Mouse (Mus musculus): ENCODE measurements around the gene Tmem270.
A peak's percentile ranks its signal among the peaks of the same experiment; 100 is the strongest.
"Not testable (repeated sequence)": the region's sequence is repeated elsewhere in the genome, so short reads cannot be mapped to it uniquely, and the experiment has no call there.

Tmem270 gene

GRCm38 (mm10) chr5:134906633-134907032 lies at the start of gene Tmem270:
Tmem270 (minus strand) TSS chr5:134906733.
- no peak for DNase-seq (ENCODE audit: low spot score)

- no peak for DNase-seq (ENCODE audit: low spot score)
Observed at GRCm38 (mm10) chr5:134955491-134955890, 49.0 kb upstream of the Tmem270 start.

GRCm38 (mm10) chr5:134951053-134951884 lies 44.7 kb upstream of the Tmem270 start:
- DNase-seq (ENCODE audit: low spot score): no peak

GRCm38 (mm10) chr5:134948085-134948439 lies 41.5 kb upstream of the Tmem270 start:
- DNase-seq (ENCODE audit: low spot score): no peak

GRCm38 (mm10) chr5:134947420-134948084 lies 41.0 kb upstream of the Tmem270 start:
- DNase-seq (ENCODE audit: low spot score): no peak

- no peak for DNase-seq (ENCODE audit: low spot score)
Observed at GRCm38 (mm10) chr5:134946857-134947255, 40.3 kb upstream of the Tmem270 start, which contains the start of gene Cldn4. Cldn4 (minus strand) TSS chr5:134946934.

- no peak for DNase-seq (ENCODE audit: low spot score)
Observed at GRCm38 (mm10) chr5:134946063-134946856, 39.7 kb upstream of the Tmem270 start.

- DNase-seq (ENCODE audit: low spot score): no peak
Observed at GRCm38 (mm10) chr5:134945266-134945959, 38.9 kb upstream of the Tmem270 start.

- DNase-seq (ENCODE audit: low spot score): no peak
Observed at GRCm38 (mm10) chr5:134944179-134944578, 37.6 kb upstream of the Tmem270 start.

- no peak for DNase-seq (ENCODE audit: low spot score)
Observed at GRCm38 (mm10) chr5:134942740-134943139, 36.2 kb upstream of the Tmem270 start.

GRCm38 (mm10) chr5:134941472-134942209 lies 35.1 kb upstream of the Tmem270 start:
- no peak for DNase-seq (ENCODE audit: low spot score)

- DNase-seq (ENCODE audit: low spot score): not testable (repeated sequence)
Observed at GRCm38 (mm10) chr5:134939554-134939953, 33.0 kb upstream of the Tmem270 start.

- no peak for DNase-seq (ENCODE audit: low spot score)
Observed at GRCm38 (mm10) chr5:134939069-134939468, 32.5 kb upstream of the Tmem270 start.

GRCm38 (mm10) chr5:134936626-134937185 lies 30.2 kb upstream of the Tmem270 start:
- DNase-seq (ENCODE audit: low spot score): no peak

- DNase-seq (ENCODE audit: low spot score): no peak
Observed at GRCm38 (mm10) chr5:134936051-134936450, 29.5 kb upstream of the Tmem270 start.

GRCm38 (mm10) chr5:134934666-134935065 lies 28.1 kb upstream of the Tmem270 start:
- no peak for DNase-seq (ENCODE audit: low spot score)

GRCm38 (mm10) chr5:134933686-134934085 lies 27.2 kb upstream of the Tmem270 start:
- not testable (repeated sequence) for DNase-seq (ENCODE audit: low spot score)

GRCm38 (mm10) chr5:134933281-134933680 lies 26.7 kb upstream of the Tmem270 start:
- no peak for DNase-seq (ENCODE audit: low spot score)

GRCm38 (mm10) chr5:134932903-134933276 lies 26.4 kb upstream of the Tmem270 start:
- DNase-seq (ENCODE audit: low spot score): peak; percentile 58

GRCm38 (mm10) chr5:134932179-134932902 lies 25.8 kb upstream of the Tmem270 start, which contains the start of gene Mettl27:
Mettl27 (plus strand) TSS chr5:134932368.
- peak; percentile 85 for DNase-seq (ENCODE audit: low spot score)

All from layer of hippocampus, adult 11-12 months (tissue).